Mouse (Mus musculus): ENCODE measurements at regions not wholly inside any gene's neighbourhood (a gene's known extent, or its start where the extent isn't known, plus 50 kb on each side); places are given as distances from the start of the nearest gene placed in this dataset.

GRCm38 (mm10) chr8:90762390-90762789 is 54.8 kb downstream of the Gm19935 start:
- H3K36me3 ChIP-seq (ENCODE audit: insufficient read depth, low read length) = no peaks in the 10 kb centered on the region
- WGBS = 83% methylated on average over 7 of the region's 7 CpGs
- DNase-seq (ENCODE audit: low spot score) = no peak
- no peaks in the 10 kb centered on the region for H3K4me1 ChIP-seq (replicated peaks; ENCODE audit: insufficient read depth, low read length)
- no peak overlapping the region for H3K27ac ChIP-seq
- no peaks in the 10 kb centered on the region for H3K9me3 ChIP-seq (replicated peaks; ENCODE audit: low read length)
- H3K4me3 ChIP-seq (replicated peaks; ENCODE audit: low read depth, low read length) = no peak overlapping the region
- H3K9ac ChIP-seq (ENCODE audit: low read depth, low read length) = no peak overlapping the region
- no peak overlapping the region for H3K4me2 ChIP-seq (ENCODE audit: low read length)
- no peak for ATAC-seq (replicated peaks; ENCODE audit: low FRiP score, low read depth)
- no peaks in the 10 kb centered on the region for H3K27me3 ChIP-seq (ENCODE audit: insufficient read depth, low read length)
- no peak for TF ChIP-seq CTCF (IDR thresholded peaks at IDR 0.05; ENCODE audit: low read depth)

- no peak for TF ChIP-seq CTCF (IDR thresholded peaks at IDR 0.05; ENCODE audit: low read depth)
- WGBS = 89% methylated on average over 5 of the region's 5 CpGs
- no peaks in the 10 kb centered on the region for H3K27me3 ChIP-seq (ENCODE audit: insufficient read depth, low read length)
- DNase-seq (ENCODE audit: low spot score) = no peak
- no peak overlapping the region for H3K27ac ChIP-seq
- no peak overlapping the region for H3K4me2 ChIP-seq (ENCODE audit: low read length)
- no peaks in the 10 kb centered on the region for H3K36me3 ChIP-seq (ENCODE audit: insufficient read depth, low read length)
- H3K9ac ChIP-seq (ENCODE audit: low read depth, low read length) = no peak overlapping the region
- H3K4me1 ChIP-seq (replicated peaks; ENCODE audit: insufficient read depth, low read length) = no peaks in the 10 kb centered on the region
- H3K9me3 ChIP-seq (replicated peaks; ENCODE audit: low read length) = no peaks in the 10 kb centered on the region
- no peak overlapping the region for H3K4me3 ChIP-seq (replicated peaks; ENCODE audit: low read depth, low read length)
- ATAC-seq (replicated peaks; ENCODE audit: low FRiP score, low read depth) = no peak
Observed at GRCm38 (mm10) chr8:90761947-90762346, 55.2 kb downstream of the Gm19935 start.

GRCm38 (mm10) chr8:90761446-90761845 is 55.7 kb downstream of the Gm19935 start:
- Histone ChIP-seq H3K27ac (no peak overlapping the region), H3K4me1 (replicated peaks; ENCODE audit: insufficient read depth, low read length) (no peaks in the 10 kb centered on the region), H3K27me3 (ENCODE audit: insufficient read depth, low read length) (no peaks in the 10 kb centered on the region), H3K4me2 (ENCODE audit: low read length) (no peak overlapping the region), H3K36me3 (ENCODE audit: insufficient read depth, low read length) (no peaks in the 10 kb centered on the region), H3K9ac (ENCODE audit: low read depth, low read length) (no peak overlapping the region), H3K4me3 (replicated peaks; ENCODE audit: low read depth, low read length) (no peak overlapping the region), H3K9me3 (replicated peaks; ENCODE audit: low read length) (no peaks in the 10 kb centered on the region)
- ATAC-seq (replicated peaks; ENCODE audit: low FRiP score, low read depth) = no peak
- 87% methylated on average over 4 of the region's 4 CpGs for WGBS
- TF ChIP-seq CTCF (IDR thresholded peaks at IDR 0.05; ENCODE audit: low read depth) = no peak
- no peak for DNase-seq (ENCODE audit: low spot score)

GRCm38 (mm10) chr8:90759531-90759930 is 57.7 kb downstream of the Gm19935 start:
- no peak for DNase-seq (ENCODE audit: low spot score)
- Histone ChIP-seq H3K36me3 (ENCODE audit: insufficient read depth, low read length) (no peaks in the 10 kb centered on the region), H3K4me2 (ENCODE audit: low read length) (no peak overlapping the region), H3K27ac (no peak overlapping the region), H3K9me3 (replicated peaks; ENCODE audit: low read length) (no peaks in the 10 kb centered on the region), H3K4me1 (replicated peaks; ENCODE audit: insufficient read depth, low read length) (no peaks in the 10 kb centered on the region), H3K9ac (ENCODE audit: low read depth, low read length) (no peak overlapping the region), H3K27me3 (ENCODE audit: insufficient read depth, low read length) (no peaks in the 10 kb centered on the region), H3K4me3 (replicated peaks; ENCODE audit: low read depth, low read length) (no peak overlapping the region)
- no peak for ATAC-seq (replicated peaks; ENCODE audit: low FRiP score, low read depth)
- 63% methylated on average over 9 of the region's 9 CpGs for WGBS
- TF ChIP-seq CTCF (IDR thresholded peaks at IDR 0.05; ENCODE audit: low read depth) = no peak

- no peak for TF ChIP-seq CTCF (IDR thresholded peaks at IDR 0.05; ENCODE audit: low read depth)
- Histone ChIP-seq H3K9ac (ENCODE audit: low read depth, low read length) (no peak overlapping the region), H3K4me2 (ENCODE audit: low read length) (no peak overlapping the region), H3K27me3 (ENCODE audit: insufficient read depth, low read length) (no peaks in the 10 kb centered on the region), H3K4me1 (replicated peaks; ENCODE audit: insufficient read depth, low read length) (no peaks in the 10 kb centered on the region), H3K9me3 (replicated peaks; ENCODE audit: low read length) (no peaks in the 10 kb centered on the region), H3K36me3 (ENCODE audit: insufficient read depth, low read length) (no peaks in the 10 kb centered on the region), H3K4me3 (replicated peaks; ENCODE audit: low read depth, low read length) (no peak overlapping the region), H3K27ac (no peak overlapping the region)
- ATAC-seq (replicated peaks; ENCODE audit: low FRiP score, low read depth) (no peak), DNase-seq (ENCODE audit: low spot score) (peak; percentile 11)
- 36% methylated on average over 4 of the region's 4 CpGs for WGBS
Observed at GRCm38 (mm10) chr8:90755020-90755419, 62.2 kb downstream of the Gm19935 start.

GRCm38 (mm10) chr8:90743546-90743945 is 73.6 kb downstream of the Gm19935 start:
- Histone ChIP-seq H3K36me3 (ENCODE audit: insufficient read depth, low read length) (no peaks in the 10 kb centered on the region), H3K9ac (ENCODE audit: low read depth, low read length) (no peak overlapping the region), H3K4me3 (replicated peaks; ENCODE audit: low read depth, low read length) (no peak overlapping the region), H3K4me1 (replicated peaks; ENCODE audit: insufficient read depth, low read length) (peaks cover 8% of the 10 kb centered on the region; the same call in 1 of the 2 replicates), H3K9me3 (replicated peaks; ENCODE audit: low read length) (no peaks in the 10 kb centered on the region), H3K27me3 (ENCODE audit: insufficient read depth, low read length) (no peaks in the 10 kb centered on the region), H3K4me2 (ENCODE audit: low read length) (no peak overlapping the region), H3K27ac (no peak overlapping the region)
- no peak for TF ChIP-seq CTCF (IDR thresholded peaks at IDR 0.05; ENCODE audit: low read depth)
- no peak for DNase-seq (ENCODE audit: low spot score)
- no peak for ATAC-seq (replicated peaks; ENCODE audit: low FRiP score, low read depth)
- WGBS = 95% methylated on average over 2 of the region's 2 CpGs
